Mouse (Mus musculus) liver, postnatal 0 days (tissue): ENCODE data around the gene Mymx. TPM values are rescaled to one million over a fixed set of nuclear protein-coding genes. Genes with fewer than 3 reads are reported as not detected.

Source experiments
- ATAC-seq: fragments of 200-750 bp; cut with Nextera tagmentation; 2 replicates; pipeline ENCODE4 v1.8.0; 2017; ENCODE audit warnings: mild to moderate bottlenecking, moderate library complexity
- DNase-seq: peaks from one replicate; pipeline ENCODE4 v3.0.0-alpha.2; 2016
- H3K27ac ChIP-seq: fragments of 300-500 bp; sonication (generic); 2 replicates; pipeline ENCODE4 v1.5.1; 2014; ENCODE audit warnings: antibody characterized with exemption, moderate library complexity, mild to moderate bottlenecking, low read depth
- H3K27me3 ChIP-seq: fragments of 300-500 bp; sonication (generic); 2 replicates; pipeline ENCODE4 v1.6.1; 2014; ENCODE audit warnings: low read length, control low read depth, mixed read lengths; ENCODE audit not compliant: insufficient read depth
- H3K36me3 ChIP-seq: fragments of 300-500 bp; sonication (generic); replicated peaks from 2 replicates; pipeline ENCODE4 v1.6.1; 2014; ENCODE audit warnings: mild to moderate bottlenecking, control low read depth, low read length, moderate library complexity, mixed read lengths; ENCODE audit not compliant: insufficient read depth
- H3K4me1 ChIP-seq: fragments of 300-500 bp; sonication (generic); 2 replicates; pipeline ENCODE4 v1.6.1; 2014; ENCODE audit warnings: antibody characterized with exemption, mild to moderate bottlenecking, control low read depth; ENCODE audit not compliant: insufficient read depth
- H3K4me2 ChIP-seq: fragments of 300-500 bp; sonication (generic); 2 replicates; pipeline ENCODE4 v1.6.1; 2014; ENCODE audit warnings: low read depth, mild to moderate bottlenecking, low read length, moderate library complexity, mixed read lengths
- H3K4me3 ChIP-seq: fragments of 300-500 bp; sonication (generic); 2 replicates; pipeline ENCODE4 v1.5.1; 2014; ENCODE audit warnings: low read depth, low read length
- H3K9ac ChIP-seq: fragments of 300-500 bp; sonication (generic); replicated peaks from 2 replicates; pipeline ENCODE4 v1.6.1; 2014; ENCODE audit warnings: mild to moderate bottlenecking, moderate library complexity
- H3K9me3 ChIP-seq: fragments of 300-500 bp; sonication (generic); 2 replicates; pipeline ENCODE4 v1.6.1; 2016; ENCODE audit warnings: mild to moderate bottlenecking, control low read depth, low read length, mixed read lengths
- CTCF ChIP-seq: sonication (generic); IDR thresholded peaks from 2 replicates; pipeline ENCODE4 v1.5.1; 2016; ENCODE audit warnings: antibody characterized with exemption, low read depth
- EP300 ChIP-seq: IDR thresholded peaks from 2 replicates; pipeline ENCODE4 v1.6.1; 2016; ENCODE audit warnings: antibody characterized with exemption, low read depth, mild to moderate bottlenecking
- WGBS: fragments of 180-500 bp; shearing (Covaris S2); extraction: QIAGEN DNeasy Blood & Tissue Kit; methylation state at CpG from one replicate; pipeline ENCODE4 v1.1.7; 2014; ENCODE audit not compliant: insufficient replicate concordance; 5-methylcytosine and 5-hydroxymethylcytosine counted together
- polyA plus RNA-seq: library from polyadenylated mRNA; unstranded; fragments of >200 nt; fragmentation: Nextera tagmentation; extraction: Ambion mirVana; gene quantifications from 2 replicates; pipeline ENCODE4 v1.2.1, GENCODE M21; 2015

Gene Mymx
- polyA plus RNA-seq, 1 experiment from 2014 or later, result not detected

DNA sequence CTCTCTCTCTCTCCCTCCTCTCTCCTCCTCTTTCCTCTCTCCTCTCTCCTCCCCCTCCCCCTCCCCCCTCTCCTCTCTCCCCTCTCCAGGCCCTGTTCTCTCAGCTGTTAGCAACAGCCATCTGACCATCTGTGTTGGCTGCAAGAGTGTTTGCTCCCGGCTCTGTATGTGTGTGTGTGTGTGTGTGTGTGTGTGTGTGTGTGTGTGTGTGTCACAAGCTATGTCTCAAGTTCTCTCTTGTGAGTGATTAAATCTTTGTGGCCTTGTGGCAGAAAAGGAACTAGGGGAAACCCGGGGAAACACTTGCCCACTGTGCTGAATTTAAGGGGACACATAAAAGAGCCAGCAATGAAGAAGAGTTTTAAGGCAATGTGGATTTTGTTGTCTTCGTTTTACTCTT lies 4.1 kb downstream of the Mymx start:
- 15% methylated on average over 3 of the region's 3 CpGs for WGBS
- DNase-seq (peak; percentile 63), ATAC-seq (peak; percentile 16; the same call in 1 of the 2 replicates)
- Histone ChIP-seq H3K4me2 (no peak overlapping the region), H3K9me3 (no peaks in the 10 kb centered on the region), H3K27ac (peak overlapping the region; percentile 89), H3K4me1 (peaks cover 68% of the 10 kb centered on the region), H3K9ac (no peak overlapping the region), H3K4me3 (no peak overlapping the region), H3K27me3 (0 out of 2 replicates have a peak, but pooled peaks cover 3% of the 10 kb centered on the region), H3K36me3 (no peaks in the 10 kb centered on the region)
- no peak for TF ChIP-seq EP300
- no peak for TF ChIP-seq CTCF

DNA sequence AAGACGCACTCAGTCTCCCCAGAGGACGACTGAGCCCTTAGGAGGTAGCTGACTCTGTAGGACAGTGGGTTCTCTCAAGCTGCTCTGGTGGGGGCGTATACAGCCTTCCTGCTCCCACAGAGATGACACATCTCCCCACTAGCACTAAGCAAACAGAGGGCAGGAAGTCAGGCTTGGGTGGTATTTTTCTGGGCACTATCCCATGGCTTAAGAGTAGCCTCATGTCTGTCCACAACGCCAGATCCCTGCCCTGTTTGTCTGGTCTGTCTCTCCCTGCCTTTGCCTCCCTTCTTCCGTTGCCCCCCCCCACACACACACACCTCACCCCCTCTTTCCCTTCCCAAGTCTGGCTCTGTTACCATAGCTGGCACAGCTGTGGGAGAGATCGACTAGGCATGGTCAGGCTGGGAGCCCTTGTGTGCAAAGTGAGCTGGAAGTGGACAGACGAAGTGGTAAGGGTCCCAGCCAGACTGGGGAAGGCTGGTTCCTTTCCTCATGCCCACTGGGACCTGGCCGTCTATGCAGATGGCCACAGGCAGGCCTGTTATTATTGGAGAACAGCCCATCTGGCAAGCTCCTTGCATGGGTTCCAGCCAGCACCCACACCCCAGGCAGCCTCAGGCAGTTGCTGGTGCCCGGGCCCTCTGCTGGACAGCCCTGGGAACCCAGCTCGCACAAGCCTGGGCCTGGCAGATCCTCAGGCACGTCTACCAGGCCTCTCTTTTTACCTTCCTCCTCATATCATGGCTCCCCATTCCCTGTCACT lies 5.1 kb downstream of the Mymx start:
- Histone ChIP-seq H3K27ac (peak overlapping the region; percentile 71), H3K9ac (peak overlapping the region; percentile 41), H3K27me3 (0 out of 2 replicates have a peak, but pooled peaks cover 3% of the 10 kb centered on the region), H3K36me3 (no peaks in the 10 kb centered on the region), H3K9me3 (no peaks in the 10 kb centered on the region), H3K4me2 (peak overlapping the region; percentile 96), H3K4me1 (peaks cover 78% of the 10 kb centered on the region), H3K4me3 (no peak overlapping the region)
- DNase-seq (peak; percentile 84), ATAC-seq (peak; percentile 49)
- TF ChIP-seq EP300, result no peak
- TF ChIP-seq CTCF, result peak; percentile 82
- WGBS, result 48% methylated on average over 11 of the region's 11 CpGs

DNA sequence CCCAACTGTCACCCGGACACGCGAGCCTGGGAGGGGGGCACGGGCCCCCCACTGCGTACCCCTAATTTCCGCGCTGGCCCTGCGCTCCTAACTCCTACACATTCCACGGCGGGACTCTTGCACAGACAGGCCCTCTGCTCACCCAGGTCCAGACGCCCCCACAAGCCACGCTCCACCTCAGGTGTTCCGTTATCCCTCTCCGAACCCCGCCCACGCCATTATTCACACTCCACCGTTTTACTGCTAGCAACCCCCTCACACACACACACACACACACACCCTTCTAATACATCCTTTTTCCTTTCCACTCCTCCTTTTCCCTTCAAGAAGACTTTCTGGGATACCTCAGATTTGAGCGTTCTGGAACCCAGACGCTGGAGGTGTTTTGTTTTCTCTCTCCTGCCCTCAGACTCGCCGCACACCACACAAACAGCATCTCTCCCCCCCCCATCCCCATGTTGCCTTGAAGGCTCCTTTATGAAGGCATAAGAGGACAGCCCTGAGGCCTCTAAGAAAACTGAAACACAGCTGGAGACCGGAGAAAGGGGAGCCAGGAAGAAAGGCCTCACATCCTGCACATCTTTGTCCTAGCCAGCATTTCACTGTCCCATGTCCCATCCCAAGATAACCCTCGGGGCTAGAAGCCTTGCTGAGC lies 6.0 kb downstream of the Mymx start:
- DNase-seq, result no peak

DNA sequence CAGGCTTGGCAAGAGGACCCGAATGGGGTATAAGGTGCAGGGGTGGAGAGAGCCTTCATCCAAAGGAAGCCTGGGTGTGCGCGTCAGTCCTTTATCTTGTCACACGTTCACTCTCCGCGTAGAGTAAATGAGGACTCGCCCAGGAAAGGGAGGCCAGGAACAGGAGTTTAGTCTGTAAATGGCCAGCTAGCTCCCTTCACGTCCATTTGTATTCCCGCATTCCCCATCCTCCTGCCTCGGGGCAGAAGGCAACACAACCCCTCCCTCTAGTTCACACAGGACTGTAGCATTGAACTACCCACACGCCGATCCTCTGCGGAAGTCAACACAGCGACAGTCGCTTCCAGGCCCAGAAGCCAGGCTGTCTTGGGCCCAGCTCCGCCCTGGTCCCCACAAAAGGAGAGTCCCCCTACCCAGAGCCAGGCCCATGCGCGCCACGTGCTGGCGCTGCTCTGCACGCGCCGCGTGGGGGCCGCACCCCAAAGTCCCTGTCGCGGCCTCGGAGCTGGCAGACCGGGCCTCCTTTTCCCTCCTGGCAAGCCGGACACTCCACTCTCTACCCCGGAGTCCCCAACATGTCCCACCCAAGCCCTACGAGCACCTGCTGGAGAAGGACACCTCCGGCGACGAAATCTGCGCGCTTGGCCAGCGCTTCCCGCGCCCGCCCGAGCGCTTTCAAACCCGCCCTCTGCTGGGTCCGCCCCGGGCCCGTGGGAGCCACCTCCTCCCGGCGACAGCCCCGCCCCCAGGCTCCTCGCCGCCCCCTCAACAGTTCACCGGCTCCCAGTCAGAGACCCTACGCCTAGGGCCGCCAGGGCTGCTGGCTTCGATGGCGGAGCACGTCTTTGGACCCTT lies 6.8 kb downstream of the Mymx start:
- Histone ChIP-seq H3K9ac (peak overlapping the region; percentile 80), H3K4me1 (peaks cover 81% of the 10 kb centered on the region), H3K27ac (peak overlapping the region; percentile 77), H3K36me3 (peaks cover 16% of the 10 kb centered on the region), H3K9me3 (no peaks in the 10 kb centered on the region), H3K27me3 (no peaks in the 10 kb centered on the region), H3K4me3 (peak overlapping the region; percentile 75), H3K4me2 (peak overlapping the region; percentile 96)
- 3% methylated on average over 56 of the region's 58 CpGs for WGBS
- DNase-seq, result peak; percentile 87
- no peak for TF ChIP-seq EP300
- peak; percentile 7; the same call in 1 of the 2 replicates for TF ChIP-seq CTCF
- ATAC-seq, result peak; percentile 44

More for the DNA sequence above, 6.0 kb downstream of the Mymx start:
- Histone ChIP-seq H3K27ac (peak overlapping the region; percentile 77), H3K27me3 (no peaks in the 10 kb centered on the region), H3K9me3 (no peaks in the 10 kb centered on the region), H3K4me3 (peak overlapping the region; percentile 75), H3K36me3 (peaks cover 8% of the 10 kb centered on the region), H3K4me2 (peak overlapping the region; percentile 96), H3K4me1 (peaks cover 75% of the 10 kb centered on the region), H3K9ac (peak overlapping the region; percentile 80)
- no peak for ATAC-seq
- 14% methylated on average over 23 of the region's 23 CpGs for WGBS
- TF ChIP-seq CTCF, result no peak
- TF ChIP-seq EP300, result no peak

DNA sequence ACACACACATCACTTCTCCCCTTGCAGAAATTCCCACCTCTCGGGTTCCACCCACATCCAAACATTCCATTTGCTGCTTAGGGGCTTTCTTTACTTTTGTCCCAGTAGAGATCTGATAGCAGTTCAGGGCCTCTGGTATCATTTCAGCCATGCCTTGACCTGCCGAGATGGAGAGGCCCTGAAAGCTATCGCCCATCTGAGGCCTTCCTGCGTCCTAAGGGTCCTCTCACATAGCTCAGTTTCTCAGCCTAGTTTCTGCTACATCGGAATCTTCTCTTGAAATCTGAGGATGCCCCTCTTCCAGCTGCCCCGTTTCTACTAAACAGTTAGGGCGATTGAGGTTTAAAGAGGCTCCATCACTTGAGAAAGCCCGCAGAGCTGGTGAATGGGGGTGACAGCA lies 7.7 kb downstream of the Mymx start:
- no peaks in the 10 kb centered on the region for H3K9me3 ChIP-seq
- H3K36me3 ChIP-seq, result peaks cover 25% of the 10 kb centered on the region
- H3K9ac ChIP-seq, result peak overlapping the region; percentile 80
- no peak for TF ChIP-seq CTCF
- TF ChIP-seq EP300, result no peak
- peaks cover 77% of the 10 kb centered on the region for H3K4me1 ChIP-seq
- H3K4me2 ChIP-seq, result peak overlapping the region; percentile 96
- H3K27ac ChIP-seq, result peak overlapping the region; percentile 77; the same call in 1 of the 2 replicates
- no peaks in the 10 kb centered on the region for H3K27me3 ChIP-seq
- ATAC-seq, result no peak
- 33% methylated on average over 8 of the region's 8 CpGs for WGBS
- DNase-seq, result no peak
- H3K4me3 ChIP-seq, result peak overlapping the region; percentile 75

DNA sequence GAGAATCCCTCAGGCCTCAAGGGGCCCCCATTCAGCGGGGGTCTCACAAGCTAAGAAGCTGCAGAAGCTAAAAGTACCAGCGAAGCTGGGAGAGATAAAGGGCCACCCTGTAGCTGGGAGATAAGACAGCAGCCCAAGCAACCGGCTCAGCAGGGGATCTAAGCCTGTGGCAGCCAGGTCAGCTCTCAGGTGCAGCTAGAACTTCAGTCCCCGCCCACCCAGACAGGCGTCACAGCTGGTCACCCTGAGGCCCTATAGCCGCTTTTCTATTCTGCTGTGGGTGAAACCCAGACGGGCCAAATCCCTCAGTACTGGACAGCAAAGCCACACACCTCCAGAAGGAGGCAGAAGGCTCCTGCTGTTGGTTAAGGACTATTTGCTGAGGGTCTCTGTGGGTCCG lies 8.4 kb downstream of the Mymx start:
- H3K27me3 ChIP-seq, result no peaks in the 10 kb centered on the region
- peak; percentile 75 for DNase-seq
- H3K9ac ChIP-seq, result peak overlapping the region; percentile 80
- H3K36me3 ChIP-seq, result peaks cover 32% of the 10 kb centered on the region
- peak overlapping the region; percentile 77 for H3K27ac ChIP-seq
- 27% methylated on average over 8 of the region's 8 CpGs for WGBS
- peak; percentile 31 for TF ChIP-seq CTCF
- peak; percentile 53; the same call in 1 of the 2 replicates for TF ChIP-seq EP300
- ATAC-seq, result peak; percentile 35
- peak overlapping the region; percentile 96 for H3K4me2 ChIP-seq
- peaks cover 74% of the 10 kb centered on the region for H3K4me1 ChIP-seq
- no peaks in the 10 kb centered on the region for H3K9me3 ChIP-seq
- H3K4me3 ChIP-seq, result peak overlapping the region; percentile 75
